Mouse (Mus musculus) lung, adult 2 months (tissue): ENCODE measurements around the gene Cish.

Source experiments
- CTCF ChIP-seq: fragments of 200-500 bp; IDR thresholded peaks from 2 replicates; pipeline ENCODE4 v1.5.1; 2011; ENCODE audit warnings: mild to moderate bottlenecking, low read length, control low read depth; ENCODE audit not compliant: insufficient read depth
- POLR2A ChIP-seq: fragments of 200-500 bp; IDR thresholded peaks from 2 replicates; pipeline ENCODE4 v1.6.1; 2011; ENCODE audit warnings: low read depth, mild to moderate bottlenecking, control low read depth, low read length, borderline replicate concordance; ENCODE audit errors: extremely low read depth

DNA sequence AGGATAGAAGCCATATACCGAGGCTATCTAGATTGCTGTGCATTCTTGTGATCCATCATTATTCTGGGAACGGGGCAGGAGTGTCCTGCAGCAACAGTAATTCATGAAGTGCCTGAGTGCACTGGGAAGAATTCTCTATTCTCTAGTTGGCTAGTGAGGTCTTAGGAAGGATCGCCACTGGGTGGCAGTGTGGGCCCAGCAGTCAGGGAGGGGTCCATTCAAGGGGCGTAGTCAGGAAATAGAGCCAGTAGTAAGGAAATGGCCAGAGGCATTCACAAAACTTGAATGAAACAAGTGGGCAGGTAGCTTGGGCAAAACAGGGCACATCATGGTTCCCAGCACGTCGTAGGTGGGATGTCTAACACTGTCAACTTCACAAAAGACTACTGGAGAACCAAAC is 1.6 kb upstream of the Cish start:
- TF ChIP-seq POLR2A (no peak), CTCF (peak; percentile 93)
